Mouse (Mus musculus) intestine, postnatal 0 days (tissue): Measurements from ENCODE around the gene Irx2. TPM values are rescaled to one million over a fixed set of nuclear protein-coding genes. Genes with fewer than 3 reads are reported as not detected.

Experiments
- ATAC-seq: fragments of 200-750 bp; cut with Nextera tagmentation; 2 replicates; pipeline ENCODE4 v1.8.0; 2017; ENCODE audit warnings: mild to moderate bottlenecking, moderate TSS enrichment, moderate library complexity
- H3K27ac ChIP-seq: fragments of 300-500 bp; sonication (generic); 2 replicates; pipeline ENCODE4 v1.5.1; 2014; ENCODE audit warnings: mild to moderate bottlenecking, low read depth, low read length, moderate library complexity
- H3K27me3 ChIP-seq: fragments of 300-500 bp; sonication (generic); replicated peaks from 2 replicates; pipeline ENCODE4 v1.6.1; 2014; ENCODE audit warnings: low read length, mixed read lengths; ENCODE audit not compliant: control insufficient read depth, insufficient read depth
- H3K36me3 ChIP-seq: fragments of 300-500 bp; sonication (generic); 2 replicates; pipeline ENCODE4 v1.6.1; 2014; ENCODE audit warnings: mild to moderate bottlenecking, moderate library complexity; ENCODE audit not compliant: control insufficient read depth, insufficient read depth
- H3K4me1 ChIP-seq: fragments of 300-500 bp; sonication (generic); replicated peaks from 2 replicates; pipeline ENCODE4 v1.6.1; 2014; ENCODE audit warnings: antibody characterized with exemption, low read length, mixed read lengths; ENCODE audit not compliant: control insufficient read depth, insufficient read depth
- H3K4me2 ChIP-seq: fragments of 300-500 bp; sonication (generic); replicated peaks from 2 replicates; pipeline ENCODE4 v1.6.1; 2014; ENCODE audit warnings: low read depth, mild to moderate bottlenecking, moderate library complexity
- H3K4me3 ChIP-seq: fragments of 300-500 bp; sonication (generic); 2 replicates; pipeline ENCODE4 v1.5.1; 2014; ENCODE audit warnings: low read depth, low read length
- H3K9ac ChIP-seq: fragments of 300-500 bp; sonication (generic); 2 replicates; pipeline ENCODE4 v1.6.1; 2014; ENCODE audit warnings: mild to moderate bottlenecking, low read depth, low read length
- H3K9me3 ChIP-seq: fragments of 300-500 bp; sonication (generic); 2 replicates; pipeline ENCODE4 v1.6.1; 2016; ENCODE audit warnings: mixed run types; ENCODE audit not compliant: control insufficient read depth
- CTCF ChIP-seq: sonication (generic); IDR thresholded peaks from 2 replicates; pipeline ENCODE4 v1.5.1; 2016; ENCODE audit warnings: low read depth, mild to moderate bottlenecking, control low read depth, antibody characterized with exemption, moderate library complexity
- whole genome bisulfite sequencing: fragments of 180-500 bp; shearing (Covaris S2); extraction: QIAGEN DNeasy Blood & Tissue Kit; methylation state at CpG from one replicate; pipeline ENCODE4 v1.1.7; 2014; 5-methylcytosine and 5-hydroxymethylcytosine counted together
- polyA plus RNA-seq: library from polyadenylated mRNA; unstranded; fragments of >200 nt; fragmentation: Nextera tagmentation; extraction: Ambion mirVana; gene quantifications from 2 replicates; pipeline ENCODE4 v1.2.1, GENCODE M21; 2015

The Irx2 gene
- polyA plus RNA-seq, 1 experiment from 2014 or later = 0.14 TPM

GRCm38 (mm10) chr13:72656447-72656846, 27.8 kb downstream of the Irx2 start:
- TF ChIP-seq CTCF = no peak
- Histone ChIP-seq H3K4me3 (no peak overlapping the region), H3K36me3 (no peaks in the 10 kb centered on the region), H3K27ac (no peak overlapping the region), H3K4me1 (no peaks in the 10 kb centered on the region), H3K9me3 (no peaks in the 10 kb centered on the region), H3K27me3 (no peaks in the 10 kb centered on the region), H3K9ac (no peak overlapping the region), H3K4me2 (no peak overlapping the region)
- ATAC-seq = no peak
- WGBS = 31% methylated on average over 1 of the region's 1 CpGs

DNA sequence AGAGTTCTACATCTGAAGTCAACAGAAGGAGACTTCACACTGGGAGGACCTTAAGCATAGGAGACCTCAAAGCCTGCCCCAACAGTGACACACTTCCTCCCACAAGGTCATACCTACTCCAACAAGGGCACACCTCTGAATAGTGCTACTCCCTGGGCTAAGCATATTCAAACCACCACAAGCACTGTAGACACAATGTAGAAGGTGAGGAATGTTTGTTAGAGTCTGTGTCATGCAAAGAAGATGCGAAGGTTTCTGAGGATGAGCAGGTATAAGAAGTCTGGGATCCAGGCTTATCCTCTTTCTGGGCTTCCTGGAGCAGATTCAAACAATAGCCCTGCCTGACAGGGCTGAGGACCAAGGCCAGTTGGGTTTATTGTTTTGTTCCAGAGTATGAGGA, 47.2 kb downstream of the Irx2 start:
- Histone ChIP-seq H3K4me1 (no peaks in the 10 kb centered on the region), H3K9me3 (no peaks in the 10 kb centered on the region), H3K36me3 (no peaks in the 10 kb centered on the region), H3K4me2 (no peak overlapping the region), H3K27me3 (no peaks in the 10 kb centered on the region), H3K9ac (no peak overlapping the region), H3K4me3 (no peak overlapping the region), H3K27ac (no peak overlapping the region)
- ATAC-seq = no peak
- 85% methylated on average over 1 of the region's 1 CpGs for WGBS
- TF ChIP-seq CTCF = no peak
